Mouse (Mus musculus) layer of hippocampus, adult 9-10 months (tissue): ENCODE results near the gene Lrrc31.

ENCODE experiments used
- DNase-seq: peaks from one replicate; pipeline ENCODE4 v3.0.0; 2022; ENCODE audit warnings: low spot score

Lrrc31 gene

GRCm38 (mm10) chr3:30690976-30691375 lies 8.7 kb downstream of the Lrrc31 start:
- DNase-seq: no peak

GRCm38 (mm10) chr3:30687216-30687615 lies 12.4 kb downstream of the Lrrc31 start:
- no peak for DNase-seq

GRCm38 (mm10) chr3:30683190-30683589 lies 16.5 kb downstream of the Lrrc31 start:
- DNase-seq: no peak

GRCm38 (mm10) chr3:30658486-30658885 lies 41.2 kb downstream of the Lrrc31 start:
- DNase-seq: no peak

GRCm38 (mm10) chr3:30655937-30656336 lies 43.7 kb downstream of the Lrrc31 start:
- DNase-seq: no peak

- DNase-seq: no peak
These were observed 49.4 kb downstream of the Lrrc31 start for GRCm38 (mm10) chr3:30650062-30650841.

- no peak for DNase-seq
These were observed 51.2 kb downstream of the Lrrc31 start for GRCm38 (mm10) chr3:30648466-30648865.

- no peak for DNase-seq
These were observed 52.1 kb downstream of the Lrrc31 start, which contains the start of gene Lrrc34 for GRCm38 (mm10) chr3:30647440-30648090. Lrrc34 (minus strand) TSS chr3:30647869.

- no peak for DNase-seq
These were observed 52.9 kb downstream of the Lrrc31 start for GRCm38 (mm10) chr3:30646761-30647160.

- DNase-seq: no peak
These were observed 55.4 kb downstream of the Lrrc31 start, which contains the start of gene Lrriq4 for GRCm38 (mm10) chr3:30644207-30644606. Lrriq4 (plus strand) TSS chr3:30644507.

GRCm38 (mm10) chr3:30635629-30636028 lies 64.0 kb downstream of the Lrrc31 start:
- no peak for DNase-seq

- DNase-seq: no peak
These were observed 66.0 kb downstream of the Lrrc31 start for GRCm38 (mm10) chr3:30633681-30634080.
